Mouse (Mus musculus) CD8-positive naive resting alpha-beta T cell, adult 57 days (primary cell): ENCODE measurements around the gene Olfr1368. TPM values are rescaled to one million over a fixed set of nuclear protein-coding genes. Genes with fewer than 3 reads are reported as not detected.

Source experiments
- total RNA-seq: library from RNA; stranded (reverse); gene quantifications from one replicate; pipeline ENCODE4 v1.2.4, GENCODE M21; 2023

Olfr1368 gene
- not detected for total RNA-seq

DNA sequence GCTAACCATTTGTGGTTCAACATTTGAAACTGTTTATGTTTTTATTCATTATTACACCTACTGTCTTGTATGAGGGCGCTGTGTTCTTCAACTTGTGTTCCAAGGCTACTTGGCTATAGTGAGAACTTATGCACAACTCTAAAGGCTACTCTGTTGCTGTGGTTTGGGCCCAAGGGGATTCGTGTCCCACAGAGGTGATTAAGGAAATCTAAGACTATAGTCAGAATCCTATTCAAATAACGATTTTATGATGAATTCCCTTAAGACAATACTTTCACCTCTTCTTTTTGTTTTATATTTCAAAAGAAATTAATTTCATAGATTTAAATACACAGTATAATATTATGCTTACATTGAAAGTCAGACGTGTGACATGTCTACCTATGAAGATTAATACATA is at the start of gene Olfr1368:
Olfr1368 (minus strand) TSS at position 101 of the 400 bp plus-strand sequence.

GRCm38 (mm10) chr13:21179367-21179723 is 33.7 kb upstream of the Olfr1368 start, which contains the start of gene Trim27:
Gene Trim27 (plus strand): TSS chr13:21179445.

GRCm38 (mm10) chr13:21129339-21129738 is 16.3 kb downstream of the Olfr1368 start, which contains the start of gene Olfr263:
Gene Olfr263 (plus strand): TSS chr13:21129639.

DNA sequence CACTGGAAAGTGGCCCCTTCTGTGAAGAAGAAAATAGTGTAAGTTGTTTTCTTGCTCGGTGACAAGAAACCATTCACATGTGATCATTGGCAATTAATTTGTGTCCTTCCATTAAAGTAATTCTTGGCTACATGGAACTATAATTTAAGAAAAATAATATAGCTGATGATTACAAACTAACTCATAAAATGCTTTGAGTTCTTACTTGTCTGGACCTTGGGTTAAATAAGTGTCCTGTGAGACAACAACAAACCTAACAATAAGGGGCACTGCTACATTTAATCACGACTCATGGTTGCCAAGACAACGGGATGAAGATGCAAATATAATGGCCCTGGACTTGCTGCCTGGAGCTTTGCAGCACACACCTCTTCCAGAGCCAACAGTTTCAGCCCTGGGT is 34.5 kb downstream of the Olfr1368 start, which contains the start of gene Olfr1369-ps1:
Olfr1369-ps1 (plus strand) TSS at position 301 of the 400 bp plus-strand sequence.

Other genes starting within 250 kb of the Olfr1368 start
- gene Olfr1370, start 70.9 kb downstream of the Olfr1368 start, total RNA-seq, result not detected
- gene Olfr1369-ps1, start 34.4 kb downstream of the Olfr1368 start, total RNA-seq, result not detected
- gene Olfr263, start 16.2 kb downstream of the Olfr1368 start, total RNA-seq, result not detected
- gene Trim27, start 33.6 kb upstream of the Olfr1368 start, total RNA-seq, result 77.4 TPM
- not detected for gene Gpx5, start 146.9 kb upstream of the Olfr1368 start, total RNA-seq
- not detected for gene Gpx6, start 166.3 kb upstream of the Olfr1368 start, total RNA-seq
- not detected for gene Olfr1367, start 201.0 kb upstream of the Olfr1368 start, total RNA-seq
- 7.0 TPM for gene Zscan12, start 217.0 kb upstream of the Olfr1368 start, total RNA-seq